Mouse (Mus musculus) megakaryocyte, embryonic 14.5 days (primary cell): ENCODE data around the gene Synj1.

Source experiments
- FLI1 ChIP-seq: IDR thresholded peaks from 2 replicates; pipeline ENCODE4 v1.6.1; 2012; ENCODE audit warnings: low read length, inconsistent platforms, mixed read lengths
- GATA1 ChIP-seq: IDR thresholded peaks from 3 replicates; pipeline ENCODE4 v1.6.1; 2012; ENCODE audit warnings: mixed read lengths, low read length, inconsistent platforms, borderline replicate concordance

DNA sequence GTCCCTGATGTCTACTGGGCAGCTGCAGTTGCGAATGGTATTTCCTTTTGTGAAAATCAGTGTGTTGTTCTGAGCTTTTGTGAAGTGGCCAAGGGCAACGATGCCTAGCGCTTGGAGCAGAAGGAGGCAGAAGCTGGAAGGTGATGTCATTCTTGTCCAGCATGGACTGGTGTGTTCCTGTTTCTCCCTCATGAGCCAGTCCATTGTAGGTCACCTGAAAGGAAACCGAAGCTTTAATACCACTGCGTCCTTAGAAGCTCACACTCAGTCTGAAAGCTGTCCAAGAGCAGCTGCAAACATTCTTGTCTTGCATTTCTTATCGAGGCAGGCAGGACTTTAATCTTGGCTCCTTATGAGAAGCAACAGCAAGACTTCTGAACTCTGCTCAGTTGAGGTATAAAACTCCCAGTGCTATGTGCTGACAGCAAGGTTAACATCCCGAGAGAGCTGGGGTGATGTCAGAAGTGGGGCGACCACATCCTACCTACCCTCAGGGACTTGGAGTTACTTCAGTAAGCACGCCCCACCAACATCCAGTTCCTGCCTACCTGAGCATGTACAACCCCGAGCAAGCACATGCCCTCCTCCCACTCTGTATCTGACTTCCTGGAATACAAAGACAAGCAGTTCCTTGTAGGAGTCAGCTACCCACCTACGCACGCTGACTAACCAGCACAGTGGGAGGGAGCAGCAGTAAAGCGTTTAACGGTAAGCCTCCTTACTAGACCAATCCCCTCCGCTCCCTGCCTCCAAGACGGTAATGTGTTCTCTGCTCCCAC lies 45.1 kb upstream of the Synj1 start:
- TF ChIP-seq GATA1, result no peak
- no peak for TF ChIP-seq FLI1
